Mouse (Mus musculus) cerebellum, adult 8-10 months (tissue): ENCODE measurements around the gene Txnip.
"Not testable (repeated sequence)": the region's sequence is repeated elsewhere in the genome, so short reads cannot be mapped to it uniquely, and the experiment has no call there.

Experiments used
- DNase-seq: peaks from one replicate; pipeline ENCODE4 v3.0.0; 2022

The Txnip gene

GRCm38 (mm10) chr3:96594851-96595250 lies 37.1 kb downstream of the Txnip start:
- no peak for DNase-seq

GRCm38 (mm10) chr3:96595661-96596060 lies 37.9 kb downstream of the Txnip start:
- DNase-seq: peak; percentile 53

GRCm38 (mm10) chr3:96596228-96596707 lies 38.5 kb downstream of the Txnip start, which contains the start of gene Ankrd34a:
Gene Ankrd34a (plus strand): TSS chr3:96596636.
- peak; percentile 92 for DNase-seq

DNA sequence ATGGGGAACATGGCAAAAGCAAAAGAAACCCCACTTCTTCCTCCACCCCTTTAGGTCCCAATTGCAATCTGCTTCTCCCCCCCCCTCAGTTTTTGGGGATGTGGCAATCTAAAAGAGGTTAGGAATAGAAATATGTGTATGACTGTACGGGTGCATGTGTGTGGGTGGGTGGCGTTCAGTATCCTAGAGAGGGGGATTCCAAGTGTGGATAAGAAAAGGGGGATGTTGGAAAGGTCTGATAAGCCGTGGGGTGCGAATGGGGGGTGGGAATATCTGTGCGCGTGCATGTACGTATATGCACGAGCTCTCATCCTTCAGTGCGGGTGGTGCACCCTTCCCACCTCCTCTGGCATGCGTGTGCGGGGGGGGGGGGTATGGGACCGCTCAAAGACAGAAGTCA lies 39.1 kb downstream of the Txnip start:
- DNase-seq: peak; percentile 55

- peak; percentile 59 for DNase-seq
Observed at GRCm38 (mm10) chr3:96597435-96597891, 39.7 kb downstream of the Txnip start.

DNA sequence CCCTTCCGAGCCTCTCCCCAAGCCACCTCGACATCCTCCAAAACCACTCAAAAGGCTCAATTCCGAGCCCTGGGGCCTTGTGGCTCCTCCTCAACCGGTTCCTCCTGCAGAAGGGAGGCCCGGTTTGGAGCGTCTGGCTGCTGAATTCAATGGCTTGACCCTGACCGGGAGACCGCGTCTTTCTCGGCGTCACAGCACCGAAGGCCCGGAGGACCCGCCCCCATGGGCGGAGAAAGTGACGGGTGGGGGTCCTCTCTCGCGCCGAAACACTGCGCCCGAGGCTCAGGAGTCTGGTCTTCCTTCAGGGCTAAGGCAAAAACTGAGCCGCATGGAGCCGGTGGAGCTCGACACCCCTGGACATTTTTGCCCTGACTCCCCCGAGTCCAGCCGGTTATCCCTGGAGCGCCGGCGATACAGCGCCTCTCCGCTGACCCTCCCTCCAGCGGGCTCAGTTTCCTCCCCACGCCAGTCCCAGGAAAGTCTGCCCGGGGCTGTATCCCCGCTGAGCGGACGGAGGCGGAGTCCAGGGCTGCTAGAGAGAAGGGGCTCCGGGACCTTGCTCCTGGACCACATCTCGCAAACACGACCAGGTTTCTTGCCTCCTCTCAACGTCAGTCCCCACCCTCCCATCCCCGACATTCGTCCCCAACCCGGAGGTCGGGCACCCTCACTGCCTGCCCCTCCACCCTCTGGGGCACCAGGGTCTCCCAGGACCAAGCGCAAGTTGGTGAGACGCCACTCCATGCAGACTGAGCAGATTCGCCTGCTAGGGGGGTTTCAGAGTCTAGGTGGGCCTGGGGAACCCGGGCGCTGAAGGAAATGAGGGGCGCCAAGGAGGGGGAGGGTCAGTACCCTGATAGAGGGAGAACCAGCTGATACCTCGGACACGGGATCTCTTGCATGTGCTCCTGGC lies 40.7 kb downstream of the Txnip start:
- peak; percentile 65 for DNase-seq

DNA sequence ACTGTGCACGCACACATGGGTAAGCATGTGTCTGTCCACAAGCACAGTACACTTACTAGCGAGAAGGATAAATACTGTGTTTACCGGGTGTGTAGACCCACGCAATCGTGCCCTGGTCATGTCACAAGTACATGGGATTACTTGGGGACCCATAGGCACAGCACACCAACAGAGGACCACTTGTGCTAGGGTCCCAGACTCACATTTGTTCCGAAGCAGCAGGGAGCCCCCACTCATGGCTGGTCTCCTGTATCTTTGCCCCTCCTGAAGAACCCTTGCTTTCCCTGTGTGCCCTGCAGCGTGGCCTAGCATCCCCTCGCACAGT lies 41.3 kb downstream of the Txnip start:
- DNase-seq: peak; percentile 32

- DNase-seq: no peak
Observed at GRCm38 (mm10) chr3:96599411-96599810, 41.7 kb downstream of the Txnip start.

DNA sequence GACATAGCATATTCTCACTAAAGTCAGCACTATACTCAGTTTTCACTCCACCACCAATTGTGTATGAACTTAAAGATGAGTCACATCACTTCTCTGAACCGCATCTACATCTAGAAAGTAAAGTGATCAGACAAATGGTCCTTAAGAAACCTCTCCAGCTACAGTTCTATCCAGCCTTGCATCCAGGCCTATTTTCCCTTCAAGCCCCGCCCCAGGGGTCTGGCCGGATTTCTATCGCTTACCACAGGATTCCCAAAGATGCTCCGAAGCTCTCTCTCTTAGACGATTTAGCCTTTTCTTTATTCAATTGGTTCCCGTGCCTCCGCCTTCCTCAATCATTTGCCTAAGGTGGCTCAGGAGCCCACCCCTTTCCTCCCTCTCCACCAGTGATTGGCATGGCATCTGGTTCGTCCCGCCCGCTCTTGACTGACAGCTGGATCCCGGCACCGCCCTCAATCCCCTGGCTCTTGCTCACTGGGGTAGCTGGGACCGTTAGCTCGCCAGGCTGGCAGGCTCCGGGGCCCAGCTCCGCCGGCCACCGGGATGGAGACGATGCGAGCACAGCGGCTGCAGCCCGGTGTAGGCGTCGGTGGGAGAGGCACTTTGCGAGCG lies 43.0 kb downstream of the Txnip start, which contains the start of gene Lix1l:
Lix1l (plus strand) TSS at position 511 of the 612 bp plus-strand sequence.
- peak; percentile 90 for DNase-seq

- DNase-seq: peak; percentile 65
Observed at GRCm38 (mm10) chr3:96601251-96601787, 43.6 kb downstream of the Txnip start.

- DNase-seq: peak; percentile 41
Observed at GRCm38 (mm10) chr3:96601941-96602703, 44.4 kb downstream of the Txnip start.

GRCm38 (mm10) chr3:96602704-96603084 lies 44.9 kb downstream of the Txnip start:
- no peak for DNase-seq

DNA sequence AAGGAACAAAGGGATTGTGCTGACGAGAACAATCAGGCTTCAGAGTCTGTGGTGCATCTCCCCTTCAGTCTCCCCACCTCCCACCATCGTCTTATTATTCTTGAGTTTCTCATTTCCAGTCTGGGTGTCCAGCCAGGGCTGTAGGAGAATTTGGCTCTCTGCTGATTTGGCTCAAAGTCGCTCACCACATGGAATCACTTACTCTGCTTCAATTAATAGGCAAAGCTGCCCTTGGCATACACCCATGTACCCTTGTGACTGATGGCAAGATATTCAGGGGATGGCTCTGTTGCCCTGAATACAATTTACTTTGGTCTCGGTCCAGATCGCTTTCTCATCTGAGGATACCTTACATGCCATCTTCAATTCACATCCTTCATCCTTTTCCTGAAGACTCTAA lies 45.6 kb downstream of the Txnip start:
- peak; percentile 45 for DNase-seq

GRCm38 (mm10) chr3:96606007-96606406 lies 48.2 kb downstream of the Txnip start:
- not testable (repeated sequence) for DNase-seq

DNA sequence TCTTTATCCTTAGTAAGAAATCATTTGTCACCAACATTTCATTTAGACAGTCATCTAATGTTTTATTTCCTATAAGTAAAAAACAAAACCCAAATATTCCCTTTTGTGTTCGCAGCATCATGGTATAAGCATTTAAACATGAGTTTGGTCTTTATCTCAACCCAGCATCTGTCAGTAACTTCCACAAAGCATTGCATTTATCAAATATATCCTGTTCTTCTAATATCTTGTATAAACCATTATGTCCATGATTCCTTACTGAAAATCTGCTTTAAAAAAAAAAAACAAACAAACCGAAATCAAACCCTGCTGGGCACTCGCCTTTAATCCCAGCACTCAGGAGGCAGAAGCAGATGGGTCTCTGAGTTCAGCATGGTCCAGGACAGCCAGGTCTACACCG lies 48.9 kb downstream of the Txnip start:
- no peak for DNase-seq
